Mouse (Mus musculus) lung, adult 2 months (tissue): ENCODE measurements around the gene Lrmda. TPM values are rescaled to one million over a fixed set of nuclear protein-coding genes. Genes with fewer than 3 reads are reported as not detected.
A peak's percentile ranks its signal among the peaks of the same experiment; 100 is the strongest.

ENCODE experiments used
- DNase-seq: peaks from one replicate; pipeline ENCODE4 v3.0.0; 2022
- H3K4me1 ChIP-seq: fragments of 200-500 bp; 2 replicates; pipeline ENCODE4 v1.6.1; 2011; ENCODE audit warnings: low read length; ENCODE audit not compliant: control insufficient read depth, insufficient read depth
- H3K4me3 ChIP-seq: fragments of 200-500 bp; replicated peaks from 2 replicates; pipeline ENCODE3; 2011; ENCODE audit warnings: low read depth, mild to moderate bottlenecking, control low read depth, low read length; ENCODE audit errors: extremely low read depth
- CTCF ChIP-seq: fragments of 200-500 bp; IDR thresholded peaks from 2 replicates; pipeline ENCODE4 v1.5.1; 2011; ENCODE audit warnings: mild to moderate bottlenecking, low read length, control low read depth; ENCODE audit not compliant: insufficient read depth
- POLR2A ChIP-seq: fragments of 200-500 bp; IDR thresholded peaks from 2 replicates; pipeline ENCODE4 v1.6.1; 2011; ENCODE audit warnings: low read depth, mild to moderate bottlenecking, control low read depth, low read length, borderline replicate concordance; ENCODE audit errors: extremely low read depth
- WGBS: fragments of 180-500 bp; shearing (Covaris S2); methylation state at CpG from one replicate; pipeline ENCODE4 v1.1.7; 2018; 5-methylcytosine and 5-hydroxymethylcytosine counted together
- polyA plus RNA-seq: library from polyadenylated mRNA; depleted of rRNA; stranded (reverse); fragments of >200 nt; gene quantifications from 2 replicates; pipeline ENCODE4 v1.2.3, GENCODE M21; 2012

Lrmda gene
- polyA plus RNA-seq, 1 experiment = 1.8 TPM

DNA sequence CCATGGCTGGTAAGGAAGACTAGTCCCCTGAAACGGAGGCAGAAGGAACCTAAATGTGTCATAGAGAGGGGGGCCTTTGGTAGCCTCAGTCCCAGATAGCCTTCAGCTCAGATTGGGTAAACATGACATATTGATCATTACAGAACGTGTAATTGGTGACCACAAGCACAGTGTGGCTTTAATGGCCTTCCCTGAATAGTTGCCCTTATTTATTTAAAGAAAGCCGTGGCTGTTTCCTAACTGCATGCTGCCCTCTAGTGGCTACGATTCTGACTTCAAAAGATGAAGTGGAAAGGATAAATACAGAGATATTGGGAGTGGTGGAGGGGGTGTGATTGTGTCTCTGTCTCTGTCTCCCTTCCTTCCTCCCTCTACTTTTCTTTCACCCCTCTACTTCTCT, 1026.8 kb downstream of the Lrmda start:
- WGBS = 21% methylated on average over 4 of the region's 4 CpGs
- no peak overlapping the region for H3K4me3 ChIP-seq
- TF ChIP-seq CTCF (peak; percentile 28; the same call in 1 of the 2 replicates), POLR2A (no peak)
- H3K4me1 ChIP-seq = no peaks in the 10 kb centered on the region
- DNase-seq = peak; percentile 56

GRCm38 (mm10) chr14:23051441-23051840, 1031.9 kb downstream of the Lrmda start:
- 80% methylated on average over 7 of the region's 7 CpGs for WGBS
- Histone ChIP-seq H3K4me1 (no peaks in the 10 kb centered on the region), H3K4me3 (no peak overlapping the region)
- TF ChIP-seq POLR2A (no peak), CTCF (no peak)
- DNase-seq = no peak

DNA sequence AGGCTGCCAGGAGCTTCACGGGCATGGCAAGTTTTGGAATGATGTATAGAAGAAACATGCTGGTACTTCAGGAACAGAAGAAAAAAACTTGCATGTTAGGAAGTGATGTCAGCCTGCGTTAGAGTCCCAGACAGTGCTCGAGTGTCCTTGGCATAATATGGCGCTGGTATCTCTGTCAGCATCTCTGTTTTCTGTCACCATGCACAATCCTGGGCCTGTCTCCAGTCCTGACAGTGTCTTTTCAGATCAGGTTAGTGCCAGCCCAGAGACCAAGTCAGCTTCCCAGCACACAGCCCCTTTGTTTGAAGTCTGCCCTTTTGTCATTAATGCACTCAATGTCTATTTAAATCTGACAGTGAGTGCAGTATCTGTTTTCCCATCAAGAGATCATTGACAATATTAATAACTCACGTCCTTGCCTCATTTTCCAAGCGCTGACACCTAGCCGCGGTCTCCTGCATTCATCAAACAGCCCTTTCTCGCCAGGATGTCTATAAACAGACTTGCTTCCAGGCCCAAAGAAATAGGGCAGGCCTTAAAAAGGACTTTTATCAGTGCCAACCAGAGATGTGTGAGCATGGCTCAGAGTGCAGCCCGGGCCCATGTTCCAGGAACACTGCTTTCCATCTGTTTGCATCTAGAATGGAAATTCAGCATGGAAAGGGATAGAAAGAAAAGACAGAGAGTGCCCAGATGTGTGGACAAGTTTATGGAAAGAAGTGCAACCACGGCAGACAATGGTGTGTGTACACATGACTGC, 1033.5 kb downstream of the Lrmda start:
- H3K4me3 ChIP-seq = no peak overlapping the region
- no peaks in the 10 kb centered on the region for H3K4me1 ChIP-seq
- 68% methylated on average over 11 of the region's 11 CpGs for WGBS
- DNase-seq = no peak
- TF ChIP-seq CTCF (no peak), POLR2A (no peak)

- DNase-seq = no peak
- no peaks in the 10 kb centered on the region for H3K4me1 ChIP-seq
- WGBS = 65% methylated on average over 6 of the region's 6 CpGs
- TF ChIP-seq CTCF (no peak), POLR2A (no peak)
- H3K4me3 ChIP-seq = no peak overlapping the region
These were observed 1037.9 kb downstream of the Lrmda start for GRCm38 (mm10) chr14:23057228-23057976.

- WGBS = 78% methylated on average over 2 of the region's 2 CpGs
- TF ChIP-seq CTCF (no peak), POLR2A (no peak)
- DNase-seq = no peak
- H3K4me3 ChIP-seq = no peak overlapping the region
- no peaks in the 10 kb centered on the region for H3K4me1 ChIP-seq
These were observed 1038.5 kb downstream of the Lrmda start for GRCm38 (mm10) chr14:23057987-23058386.

- no peak overlapping the region for H3K4me3 ChIP-seq
- no peaks in the 10 kb centered on the region for H3K4me1 ChIP-seq
- TF ChIP-seq CTCF = no peak
- TF ChIP-seq POLR2A = no peak
- DNase-seq = no peak
- WGBS = 64% methylated on average over 1 of the region's 1 CpGs
These were observed 1059.2 kb downstream of the Lrmda start for GRCm38 (mm10) chr14:23078719-23079118.

- WGBS = 69% methylated on average over 1 of the region's 1 CpGs
- TF ChIP-seq POLR2A = no peak
- TF ChIP-seq CTCF = no peak
- no peak overlapping the region for H3K4me3 ChIP-seq
- H3K4me1 ChIP-seq = no peaks in the 10 kb centered on the region
- no peak for DNase-seq
These were observed 1064.8 kb downstream of the Lrmda start for GRCm38 (mm10) chr14:23084241-23084773.

- no peak for TF ChIP-seq POLR2A
- TF ChIP-seq CTCF = no peak
- Histone ChIP-seq H3K4me3 (no peak overlapping the region), H3K4me1 (no peaks in the 10 kb centered on the region)
- no peak for DNase-seq
- 35% methylated on average over 1 of the region's 1 CpGs for WGBS
These were observed 1065.3 kb downstream of the Lrmda start for GRCm38 (mm10) chr14:23084797-23085196.

- no peak for DNase-seq
- no peak for TF ChIP-seq CTCF
- TF ChIP-seq POLR2A = no peak
- WGBS = 72% methylated on average over 4 of the region's 4 CpGs
- Histone ChIP-seq H3K4me1 (no peaks in the 10 kb centered on the region), H3K4me3 (no peak overlapping the region)
These were observed 1073.8 kb downstream of the Lrmda start for GRCm38 (mm10) chr14:23093306-23093705.

GRCm38 (mm10) chr14:23094546-23095157, 1075.1 kb downstream of the Lrmda start:
- WGBS = 60% methylated on average over 5 of the region's 5 CpGs
- H3K4me3 ChIP-seq = no peak overlapping the region
- H3K4me1 ChIP-seq = no peaks in the 10 kb centered on the region
- no peak for DNase-seq
- TF ChIP-seq POLR2A (no peak), CTCF (no peak)
